Comparison of ENCODE assay signal across 8 mouse cellular contexts in the genomic region with DNA sequence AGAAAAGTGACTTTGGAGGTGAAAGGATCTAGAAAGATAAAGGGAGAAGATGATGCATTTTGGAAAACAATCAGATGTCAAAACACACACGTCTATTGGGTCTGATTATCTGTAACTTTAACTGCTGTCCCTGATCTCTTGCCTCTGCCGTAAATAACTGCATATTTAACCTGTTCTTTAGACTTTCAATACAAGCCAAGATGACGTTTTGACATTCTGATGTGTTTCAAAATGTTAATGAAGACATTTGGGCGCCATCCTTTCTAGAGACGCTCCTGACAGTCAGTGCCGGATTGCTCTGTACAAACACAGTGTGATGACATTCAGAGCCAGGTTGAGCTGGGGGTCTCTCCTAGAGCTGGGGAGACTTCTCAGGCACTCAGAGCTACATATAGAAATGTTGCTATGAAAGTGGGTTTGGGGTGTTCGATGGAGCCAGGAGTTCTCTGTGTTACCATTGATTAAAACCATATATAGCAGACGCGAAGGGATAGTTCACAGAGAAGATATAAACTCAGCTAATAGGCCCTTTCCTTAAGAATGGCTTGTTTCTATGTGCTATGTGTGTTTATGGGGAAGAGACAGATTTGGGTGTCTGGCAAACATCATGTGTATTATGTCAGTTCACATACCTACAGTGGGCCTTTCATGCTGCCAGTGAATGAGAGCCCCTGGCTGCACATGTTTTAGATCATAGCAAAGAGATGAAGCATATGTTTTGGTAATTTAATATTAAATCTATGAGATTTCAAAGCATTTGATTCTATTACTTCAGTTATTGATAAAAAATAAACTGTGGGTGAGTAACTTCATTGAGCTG.
DNase-seq lines count a peak whose midpoint lies in the region; ATAC-seq and TF ChIP-seq lines count a peak whose summit lies in the region.

No protein-coding gene starts in this region.

- no peak overlapping the region for H3K9ac ChIP-seq in limb, embryonic 11.5 days (ENCODE audit: low read length)

- H3K36me3 ChIP-seq in forebrain, embryonic 10.5 days (replicated peaks) = no peaks in the 10 kb centered on the region
- no peaks in the 10 kb centered on the region for H3K36me3 ChIP-seq in limb, embryonic 11.5 days (ENCODE audit: control insufficient read depth, insufficient read depth, low read length)
- H3K36me3 ChIP-seq in small intestine, adult 2 months (ENCODE audit: control insufficient read depth, insufficient read depth, low read length) = no peaks in the 10 kb centered on the region

- H3K4me1 ChIP-seq in lung, adult 2 months (ENCODE audit: control insufficient read depth, insufficient read depth, low read length) = peaks cover 16% of the 10 kb centered on the region
- H3K4me1 ChIP-seq in forebrain, embryonic 10.5 days = peaks cover 18% of the 10 kb centered on the region
- 0 out of 2 replicates have a peak, but pooled peaks cover 6% of the 10 kb centered on the region for H3K4me1 ChIP-seq in limb, embryonic 11.5 days (ENCODE audit: control insufficient read depth, insufficient read depth, low read length)
- peaks cover 2% of the 10 kb centered on the region; the same call in 1 of the 2 replicates for H3K4me1 ChIP-seq in small intestine, adult 2 months (ENCODE audit: control insufficient read depth, insufficient read depth, insufficient read length, low read length)

- TF ChIP-seq POLR2A in lung, adult 2 months (IDR thresholded peaks at IDR 0.05; ENCODE audit: borderline replicate concordance, extremely low read depth, low read depth, low read length) = no peak
- no peak for TF ChIP-seq POLR2A in small intestine, adult 2 months (IDR thresholded peaks at IDR 0.05; ENCODE audit: low read depth, low read length)

- ATAC-seq in limb, embryonic 11.5 days (ENCODE audit: insufficient number of reproducible peaks, low FRiP score, low TSS enrichment, low read depth) = no peak

- peak overlapping the region; percentile 73 for H3K4me2 ChIP-seq in limb, embryonic 11.5 days (ENCODE audit: low read depth, severe bottlenecking)

- DNase-seq in lung, adult 2 months = no peak
- no peak for DNase-seq in lung, postnatal 4 days
- no peak for DNase-seq in forebrain, embryonic 10.5 days (ENCODE audit: extremely low spot score, low spot score)
- no peak for DNase-seq in limb, embryonic 11.5 days (ENCODE audit: low spot score)
- DNase-seq in spleen, adult 12 weeks (ENCODE audit: low spot score) = no peak
- DNase-seq in spleen, postnatal 36 days (ENCODE audit: low spot score in 2 of 2) = no peak
- no peak for DNase-seq in cerebellum, adult 11 months

- H3K9me3 ChIP-seq in forebrain, embryonic 10.5 days = no peaks in the 10 kb centered on the region
- H3K9me3 ChIP-seq in limb, embryonic 11.5 days (ENCODE audit: control insufficient read depth, low read length) = no peaks in the 10 kb centered on the region

- TF ChIP-seq CTCF in lung, adult 2 months (IDR thresholded peaks at IDR 0.05; ENCODE audit: insufficient read depth, low read length) = no peak
- no peak for TF ChIP-seq CTCF in small intestine, adult 2 months (IDR thresholded peaks at IDR 0.05; ENCODE audit: extremely low read depth, insufficient read length, insufficient replicate concordance, low read depth, low read length)

- H3K27me3 ChIP-seq in forebrain, embryonic 10.5 days (ENCODE audit: poor library complexity, severe bottlenecking) = peaks cover 99% of the 10 kb centered on the region
- H3K27me3 ChIP-seq in limb, embryonic 11.5 days (ENCODE audit: control insufficient read depth, insufficient read depth, low read length) = no peaks in the 10 kb centered on the region
- no peaks in the 10 kb centered on the region for H3K27me3 ChIP-seq in small intestine, adult 2 months (ENCODE audit: control insufficient read depth, insufficient read depth, low read length)

- no peak overlapping the region for H3K27ac ChIP-seq in forebrain, embryonic 10.5 days
- no peak overlapping the region for H3K27ac ChIP-seq in limb, embryonic 11.5 days (replicated peaks; ENCODE audit: low read depth, low read length)
- peak overlapping the region; percentile 81 for H3K27ac ChIP-seq in small intestine, adult 2 months (ENCODE audit: insufficient read depth, low read depth, low read length)

- WGBS in lung, adult 2 months = 31% methylated on average over 9 of the region's 9 CpGs
- 68% methylated on average over 9 of the region's 9 CpGs for WGBS in forebrain, embryonic 10.5 days
- 53% methylated on average over 9 of the region's 9 CpGs for WGBS in limb, embryonic 11.5 days
- 63% methylated on average over 9 of the region's 9 CpGs for WGBS in small intestine, adult 2 months

- peak overlapping the region; percentile 90 for H3K4me3 ChIP-seq in lung, adult 2 months (replicated peaks; ENCODE audit: extremely low read depth, low read depth, low read length)
- peak overlapping the region; percentile 60 for H3K4me3 ChIP-seq in forebrain, embryonic 10.5 days
- peak overlapping the region; percentile 60 for H3K4me3 ChIP-seq in limb, embryonic 11.5 days (ENCODE audit: low read depth, low read length)
- peak overlapping the region; percentile 50 for H3K4me3 ChIP-seq in small intestine, adult 2 months (ENCODE audit: low read depth, low read length)
